Mouse (Mus musculus): Measurements from ENCODE around the gene Ackr3. TPM values are rescaled to one million over a fixed set of nuclear protein-coding genes. Genes with fewer than 3 reads are reported as not detected.
A peak's percentile ranks its signal among the peaks of the same experiment; 100 is the strongest.

Ackr3 gene
- polyA plus RNA-seq, 2 experiments: 1.9 to 3.3 TPM

DNA sequence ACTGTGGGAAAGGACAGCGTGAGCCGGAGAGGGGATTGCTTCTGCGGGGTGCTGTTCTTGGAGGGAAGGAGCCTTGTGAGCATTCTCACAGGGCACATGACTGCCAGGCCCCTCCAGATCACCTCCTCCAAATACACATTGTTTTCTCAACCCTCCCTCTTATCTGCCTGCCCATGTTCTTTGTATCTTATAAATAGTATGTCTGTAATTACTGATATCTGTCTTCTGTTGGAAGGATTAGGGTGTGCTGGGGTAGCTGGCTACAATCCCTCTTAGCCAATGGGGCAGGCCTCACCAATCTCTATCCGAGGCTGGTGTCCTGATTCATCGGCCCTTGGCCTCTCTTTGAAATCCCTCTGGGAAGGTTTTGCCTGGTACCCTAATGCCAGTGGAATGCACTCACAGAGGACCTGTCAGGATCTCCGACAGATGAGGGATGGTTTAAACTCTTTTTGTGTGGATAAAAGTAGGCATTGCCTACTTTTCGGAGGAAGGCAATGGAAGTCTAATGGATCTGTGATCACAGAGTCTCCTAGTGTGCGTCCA, 38.7 kb downstream of the Ackr3 start:
- Histone ChIP-seq H3K36me3 (replicated peaks; ENCODE audit: control insufficient read depth, insufficient read depth, low read depth) (no peaks in the 10 kb centered on the region), H3K4me3 (ENCODE audit: insufficient read depth in 1 of 2, low read depth in 2 of 2, low read length in 2 of 2) (no peak overlapping the region), H3K4me2 (ENCODE audit: low read depth) (no peak overlapping the region; the same call in 1 of the 2 replicates), H3K27ac (no peak overlapping the region), H3K9me3 (ENCODE audit: control insufficient read depth, low read length) (no peaks in the 10 kb centered on the region), H3K27me3 (ENCODE audit: control insufficient read depth, insufficient read depth, low read length) (peaks cover 5% of the 10 kb centered on the region; the same call in 1 of the 2 replicates), H3K4me1 (replicated peaks; ENCODE audit: control insufficient read depth in 2 of 2, insufficient read depth in 2 of 2, low read length in 1 of 2) (peaks cover 66 to 72% of the 10 kb centered on the region in 2 experiments), H3K9ac (replicated peaks) (no peak overlapping the region)
- WGBS (ENCODE audit: insufficient replicate concordance): 57% methylated on average over 8 of the region's 8 CpGs
- DNase-seq (ENCODE audit: low read depth in 3 of 3, low spot score in 3 of 3) (peak in 2 of 3 experiments; percentile 25 to 56), ATAC-seq (ENCODE audit: insufficient read depth) (peak; percentile 27; the same call in 1 of the 2 replicates)
- TF ChIP-seq EP300 (IDR thresholded peaks at IDR 0.05; ENCODE audit: low read depth) (peak; percentile 83), CTCF (IDR thresholded peaks at IDR 0.05; ENCODE audit: low read depth) (no peak)

DNA sequence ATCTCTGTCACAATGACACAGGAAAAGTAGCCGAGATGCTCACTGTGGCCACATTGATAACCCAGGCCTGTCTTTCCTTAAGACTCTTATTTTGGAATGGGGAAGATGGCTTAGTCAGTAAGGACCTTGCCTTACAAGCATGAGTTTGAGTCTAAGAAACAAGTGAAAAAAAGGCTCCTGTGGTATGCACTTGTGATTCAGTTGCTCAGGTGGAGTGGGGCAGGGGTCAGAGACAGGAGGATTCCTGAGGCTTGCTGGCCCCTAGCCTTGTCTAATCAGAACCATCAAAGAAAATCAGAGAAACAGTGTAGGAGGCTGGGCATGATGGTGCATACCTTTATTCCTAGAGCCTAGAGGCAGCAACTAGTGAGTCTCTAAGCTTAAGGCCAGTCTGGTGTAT, 40.8 kb downstream of the Ackr3 start:
- Histone ChIP-seq H3K27me3 (ENCODE audit: control insufficient read depth, insufficient read depth, low read length) (no peaks in the 10 kb centered on the region), H3K36me3 (replicated peaks; ENCODE audit: control insufficient read depth, insufficient read depth, low read depth) (no peaks in the 10 kb centered on the region), H3K9me3 (ENCODE audit: control insufficient read depth, low read length) (no peaks in the 10 kb centered on the region), H3K4me2 (ENCODE audit: low read depth) (no peak overlapping the region), H3K4me3 (ENCODE audit: insufficient read depth in 1 of 2, low read depth in 2 of 2, low read length in 2 of 2) (no peak overlapping the region), H3K4me1 (replicated peaks; ENCODE audit: control insufficient read depth in 2 of 2, insufficient read depth in 2 of 2, low read length in 1 of 2) (peaks cover 84 to 91% of the 10 kb centered on the region in 2 experiments), H3K9ac (replicated peaks) (no peak overlapping the region), H3K27ac (peak overlapping the region; percentile 33)
- no peak for ATAC-seq (ENCODE audit: insufficient read depth)
- 40% methylated on average over 1 of the region's 1 CpGs for WGBS (ENCODE audit: insufficient replicate concordance)
- DNase-seq (ENCODE audit: low read depth in 3 of 3, low spot score in 3 of 3): no peak
- TF ChIP-seq EP300 (IDR thresholded peaks at IDR 0.05; ENCODE audit: low read depth): no peak
- TF ChIP-seq CTCF (IDR thresholded peaks at IDR 0.05; ENCODE audit: low read depth): no peak

DNA sequence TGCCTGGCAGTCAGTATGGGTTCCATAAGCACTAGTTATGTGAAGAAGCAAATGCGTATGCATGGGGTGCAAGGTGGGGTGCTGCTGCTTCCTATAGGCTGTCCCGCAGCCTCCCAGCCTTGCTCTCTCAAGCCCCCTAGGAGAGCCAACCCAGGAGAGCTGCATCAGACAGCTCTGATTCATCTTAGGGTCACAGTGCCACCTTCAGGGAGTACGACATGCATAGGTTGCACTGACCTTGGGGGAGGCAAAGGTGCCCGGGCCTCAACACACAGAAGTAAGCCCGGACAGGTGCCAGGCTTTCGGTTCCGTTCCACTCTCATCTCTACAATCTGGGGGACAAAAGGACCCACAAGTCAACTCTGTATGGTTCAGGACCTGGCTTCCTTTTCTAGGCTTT, 41.8 kb downstream of the Ackr3 start:
- Histone ChIP-seq H3K4me1 (replicated peaks; ENCODE audit: control insufficient read depth in 2 of 2, insufficient read depth in 2 of 2, low read length in 1 of 2) (peaks cover 80 to 92% of the 10 kb centered on the region in 2 experiments), H3K9me3 (ENCODE audit: control insufficient read depth, low read length) (no peaks in the 10 kb centered on the region), H3K4me2 (ENCODE audit: low read depth) (no peak overlapping the region), H3K36me3 (replicated peaks; ENCODE audit: control insufficient read depth, insufficient read depth, low read depth) (no peaks in the 10 kb centered on the region), H3K27me3 (ENCODE audit: control insufficient read depth, insufficient read depth, low read length) (no peaks in the 10 kb centered on the region), H3K27ac (peak overlapping the region; percentile 95), H3K4me3 (ENCODE audit: insufficient read depth in 1 of 2, low read depth in 2 of 2, low read length in 2 of 2) (no peak overlapping the region), H3K9ac (replicated peaks) (peak overlapping the region; percentile 29)
- TF ChIP-seq EP300 (IDR thresholded peaks at IDR 0.05; ENCODE audit: low read depth): no peak
- TF ChIP-seq CTCF (IDR thresholded peaks at IDR 0.05; ENCODE audit: low read depth): peak; percentile 56
- 74% methylated on average over 7 of the region's 7 CpGs for WGBS (ENCODE audit: insufficient replicate concordance)
- no peak for ATAC-seq (ENCODE audit: insufficient read depth)
- no peak for DNase-seq (ENCODE audit: low read depth in 3 of 3, low spot score in 3 of 3)

DNA sequence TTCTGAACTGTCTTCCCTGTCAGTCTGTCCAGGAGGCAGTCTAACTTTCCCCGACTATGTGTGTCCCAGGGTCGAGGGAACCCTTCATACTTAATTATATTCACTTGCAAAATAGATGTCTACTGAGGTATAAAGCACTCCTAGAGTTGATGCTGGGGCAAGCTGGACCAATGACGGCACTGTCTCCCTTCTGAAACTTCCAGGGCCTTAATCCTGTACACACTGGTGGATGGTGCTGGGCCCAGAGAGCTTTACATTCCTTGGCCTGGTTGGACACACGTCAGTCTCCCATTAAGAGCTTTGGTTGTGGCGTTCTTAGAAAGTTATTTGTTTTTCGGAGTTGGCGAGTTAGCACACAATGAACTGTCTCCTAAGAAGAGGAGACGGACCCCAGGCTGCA, 42.3 kb downstream of the Ackr3 start:
- peak overlapping the region; percentile 56 for H3K4me2 ChIP-seq (ENCODE audit: low read depth)
- 66% methylated on average over 8 of the region's 8 CpGs for WGBS (ENCODE audit: insufficient replicate concordance)
- no peaks in the 10 kb centered on the region for H3K27me3 ChIP-seq (ENCODE audit: control insufficient read depth, insufficient read depth, low read length)
- ATAC-seq (ENCODE audit: insufficient read depth) (no peak), DNase-seq (ENCODE audit: low read depth in 3 of 3, low spot score in 3 of 3) (no peak)
- H3K27ac ChIP-seq: peak overlapping the region; percentile 95
- no peaks in the 10 kb centered on the region for H3K9me3 ChIP-seq (ENCODE audit: control insufficient read depth, low read length)
- no peaks in the 10 kb centered on the region for H3K36me3 ChIP-seq (replicated peaks; ENCODE audit: control insufficient read depth, insufficient read depth, low read depth)
- no peak overlapping the region for H3K4me3 ChIP-seq (ENCODE audit: insufficient read depth in 1 of 2, low read depth in 2 of 2, low read length in 2 of 2)
- peak overlapping the region; percentile 29 for H3K9ac ChIP-seq (replicated peaks)
- no peak for TF ChIP-seq CTCF (IDR thresholded peaks at IDR 0.05; ENCODE audit: low read depth)
- no peak for TF ChIP-seq EP300 (IDR thresholded peaks at IDR 0.05; ENCODE audit: low read depth)
- peaks cover 75 to 87% of the 10 kb centered on the region in 2 experiments for H3K4me1 ChIP-seq (replicated peaks; ENCODE audit: control insufficient read depth in 2 of 2, insufficient read depth in 2 of 2, low read length in 1 of 2)

DNA sequence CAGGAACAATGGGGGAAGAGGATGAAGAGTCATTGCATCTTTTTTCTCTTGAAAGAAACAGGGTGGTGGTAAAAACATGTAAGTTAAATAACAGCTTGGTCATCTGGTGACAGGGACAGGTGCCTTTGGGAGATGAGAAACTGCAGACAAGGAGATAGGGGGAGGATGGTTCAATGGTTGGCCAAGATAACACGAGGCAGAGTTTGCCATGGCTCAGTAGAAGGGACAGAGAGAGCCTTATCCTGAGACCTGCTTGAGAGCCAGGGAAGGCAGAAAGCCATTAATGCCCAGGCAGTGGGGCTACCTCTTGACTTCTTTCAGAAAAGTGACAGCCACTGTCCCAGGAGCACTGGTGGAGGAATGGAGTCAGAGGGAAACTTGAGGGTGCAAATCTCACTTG, 43.0 kb downstream of the Ackr3 start:
- Histone ChIP-seq H3K27ac (peak overlapping the region; percentile 95), H3K27me3 (ENCODE audit: control insufficient read depth, insufficient read depth, low read length) (no peaks in the 10 kb centered on the region), H3K4me2 (ENCODE audit: low read depth) (peak overlapping the region; percentile 56), H3K4me1 (replicated peaks; ENCODE audit: control insufficient read depth in 2 of 2, insufficient read depth in 2 of 2, low read length in 1 of 2) (peaks cover 73 to 80% of the 10 kb centered on the region in 2 experiments), H3K36me3 (replicated peaks; ENCODE audit: control insufficient read depth, insufficient read depth, low read depth) (no peaks in the 10 kb centered on the region), H3K9me3 (ENCODE audit: control insufficient read depth, low read length) (no peaks in the 10 kb centered on the region), H3K9ac (replicated peaks) (peak overlapping the region; percentile 70), H3K4me3 (ENCODE audit: insufficient read depth in 1 of 2, low read depth in 2 of 2, low read length in 2 of 2) (no peak overlapping the region)
- TF ChIP-seq CTCF (IDR thresholded peaks at IDR 0.05; ENCODE audit: low read depth): no peak
- peak; percentile 100 for TF ChIP-seq EP300 (IDR thresholded peaks at IDR 0.05; ENCODE audit: low read depth)
- 8% methylated on average over 1 of the region's 1 CpGs for WGBS (ENCODE audit: insufficient replicate concordance)
- peak; percentile 79 for ATAC-seq (ENCODE audit: insufficient read depth)
- DNase-seq (ENCODE audit: low read depth in 3 of 3, low spot score in 3 of 3): peak; percentile 68 to 78 (median 70)
